Mouse (Mus musculus): Measurements from ENCODE around the gene Tmem69. TPM values are rescaled to one million over a fixed set of nuclear protein-coding genes. Genes with fewer than 3 reads are reported as not detected.

The Tmem69 gene
- polyA plus RNA-seq, 1 experiment = 11.8 TPM

DNA sequence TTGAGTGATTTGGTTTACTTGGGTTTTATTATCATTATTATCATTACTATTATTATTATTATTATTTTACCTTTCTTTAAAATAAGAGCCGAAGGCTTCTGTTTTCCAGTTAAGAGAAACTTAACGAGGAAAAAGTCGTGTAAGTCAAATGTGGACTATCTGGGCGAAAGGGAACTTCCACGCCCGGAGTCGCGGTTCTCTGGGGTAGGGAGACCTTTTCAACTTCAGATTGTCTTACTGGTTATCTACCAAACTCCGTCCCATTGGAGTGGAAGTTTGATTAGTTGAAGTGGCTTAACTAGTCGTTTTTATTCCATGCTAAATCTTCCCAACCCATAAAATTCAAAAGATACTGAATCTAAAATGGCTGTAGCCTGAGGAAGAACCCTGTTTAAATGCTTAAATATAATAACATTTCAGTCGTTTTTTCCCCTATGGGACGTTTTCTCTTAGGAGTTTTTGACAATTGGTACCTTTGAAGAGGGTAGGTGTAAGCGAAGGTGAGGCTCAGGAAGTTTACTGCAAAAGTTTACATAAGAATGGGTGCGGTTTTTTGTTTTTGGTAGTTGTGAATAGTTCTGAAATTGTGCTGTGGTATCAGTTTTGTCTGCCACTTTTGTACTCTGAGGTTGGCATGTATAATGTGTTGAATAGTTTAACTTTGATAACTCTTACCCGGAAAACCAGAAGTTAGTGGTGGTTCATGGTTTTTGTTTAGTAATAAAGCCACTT, 2.6 kb upstream of the Tmem69 start:
- peaks cover 58% of the 10 kb centered on the region for H3K79me3 ChIP-seq (ENCODE audit: low read depth)
- TF ChIP-seq MYOG (IDR thresholded peaks at IDR 0.05; ENCODE audit: control insufficient read depth, extremely low read depth, insufficient read length) = no peak
- TF ChIP-seq FOSL1 (IDR thresholded peaks at IDR 0.05; ENCODE audit: insufficient read depth, low read length, poor library complexity, severe bottlenecking) = no peak
- TF ChIP-seq CEBPB (IDR thresholded peaks at IDR 0.05; ENCODE audit: low read depth) = no peak
- TF ChIP-seq CTCF (IDR thresholded peaks at IDR 0.05; ENCODE audit: control insufficient read depth, insufficient read depth, insufficient read length) = no peak
- TF ChIP-seq MAX (IDR thresholded peaks at IDR 0.05) = no peak
- no peak for TF ChIP-seq USF1 (IDR thresholded peaks at IDR 0.05; ENCODE audit: low read depth)
- no peak for TF ChIP-seq MYOD1 (IDR thresholded peaks at IDR 0.05; ENCODE audit: control insufficient read depth, insufficient read length, low read depth)
- peak overlapping the region; percentile 15 for H3ac ChIP-seq (ENCODE audit: control insufficient read depth, insufficient read length, low read depth)
- H3K36me3 ChIP-seq (ENCODE audit: control insufficient read depth, insufficient read depth) = peaks cover 9% of the 10 kb centered on the region
- no peaks in the 10 kb centered on the region for H3K27me3 ChIP-seq (ENCODE audit: control insufficient read depth, insufficient read depth, insufficient read length)
- peak overlapping the region; percentile 70 for H3K4me3 ChIP-seq (ENCODE audit: insufficient read depth, poor library complexity, severe bottlenecking)
- H3K79me2 ChIP-seq (ENCODE audit: control insufficient read depth, insufficient read depth) = peaks cover 75% of the 10 kb centered on the region

- H3K36me3 ChIP-seq (ENCODE audit: control insufficient read depth, insufficient read depth) = peaks cover 17% of the 10 kb centered on the region
- no peaks in the 10 kb centered on the region for H3K27me3 ChIP-seq (ENCODE audit: control insufficient read depth, insufficient read depth, insufficient read length)
- peak within 1 kb of the TSS; percentile 83 for H3ac ChIP-seq (ENCODE audit: control insufficient read depth, insufficient read length, low read depth)
- H3K4me3 ChIP-seq (ENCODE audit: insufficient read depth, poor library complexity, severe bottlenecking) = peak within 1 kb of the TSS; percentile 70
- peaks cover 67% of the 10 kb centered on the region for H3K79me2 ChIP-seq (ENCODE audit: control insufficient read depth, insufficient read depth)
- TF ChIP-seq MYOD1 (IDR thresholded peaks at IDR 0.05; ENCODE audit: control insufficient read depth, insufficient read length, low read depth) (no peak), MAX (IDR thresholded peaks at IDR 0.05) (peak; percentile 71)
- peaks cover 51% of the 10 kb centered on the region for H3K79me3 ChIP-seq (ENCODE audit: low read depth)
These were observed 1.8 kb upstream of the Tmem69 start, which contains the start of gene Gpbp1l1 for GRCm38 (mm10) chr4:116557306-116558121. Gene Gpbp1l1 (plus strand): TSS chr4:116557658.

- TF ChIP-seq CTCF (IDR thresholded peaks at IDR 0.05; ENCODE audit: control insufficient read depth, insufficient read depth, insufficient read length) (no peak), FOSL1 (IDR thresholded peaks at IDR 0.05; ENCODE audit: insufficient read depth, low read length, poor library complexity, severe bottlenecking) (no peak), MAX (IDR thresholded peaks at IDR 0.05) (no peak), USF1 (IDR thresholded peaks at IDR 0.05; ENCODE audit: low read depth) (no peak)
- peaks cover 59% of the 10 kb centered on the region for H3K79me2 ChIP-seq (ENCODE audit: control insufficient read depth, insufficient read depth)
- H3K36me3 ChIP-seq (ENCODE audit: control insufficient read depth, insufficient read depth) = peaks cover 20% of the 10 kb centered on the region
- no peaks in the 10 kb centered on the region for H3K27me3 ChIP-seq (ENCODE audit: control insufficient read depth, insufficient read depth, insufficient read length)
- H3K79me3 ChIP-seq (ENCODE audit: low read depth) = peaks cover 43% of the 10 kb centered on the region
- peak overlapping the region; percentile 70 for H3K4me3 ChIP-seq (ENCODE audit: insufficient read depth, poor library complexity, severe bottlenecking)
- peak overlapping the region; percentile 71 for H3ac ChIP-seq (ENCODE audit: control insufficient read depth, insufficient read length, low read depth)
These were observed 997 bp upstream of the Tmem69 start for GRCm38 (mm10) chr4:116556561-116557305.

DNA sequence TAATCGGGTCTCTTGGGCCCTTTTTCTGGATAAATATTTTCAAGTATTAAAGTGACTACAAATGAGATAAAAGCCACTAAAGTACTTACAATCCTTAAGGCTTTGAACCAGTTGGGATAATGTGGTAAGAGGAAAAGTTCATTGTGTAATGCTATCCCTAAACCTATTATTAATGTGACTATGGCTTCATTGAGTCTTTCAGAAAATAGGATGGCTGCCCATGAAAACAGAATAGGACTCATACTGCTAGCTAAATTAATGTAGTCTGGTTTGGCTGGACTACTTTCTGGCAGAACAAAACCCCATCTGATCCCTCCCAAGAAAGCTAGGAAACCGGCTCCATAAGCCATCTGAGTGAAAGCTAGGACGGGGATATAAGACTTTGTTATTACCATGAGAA, 2.7 kb downstream of the Tmem69 start:
- Histone ChIP-seq H3K27me3 (ENCODE audit: control insufficient read depth, insufficient read depth, insufficient read length) (no peaks in the 10 kb centered on the region), H3K36me3 (ENCODE audit: control insufficient read depth, insufficient read depth) (peaks cover 22% of the 10 kb centered on the region), H3ac (ENCODE audit: control insufficient read depth, insufficient read length, low read depth) (no peak overlapping the region), H3K79me2 (ENCODE audit: control insufficient read depth, insufficient read depth) (peaks cover 22% of the 10 kb centered on the region), H3K4me3 (ENCODE audit: insufficient read depth, poor library complexity, severe bottlenecking) (no peak overlapping the region), H3K79me3 (ENCODE audit: low read depth) (peaks cover 7% of the 10 kb centered on the region)
- TF ChIP-seq MYOD1 (IDR thresholded peaks at IDR 0.05; ENCODE audit: control insufficient read depth, insufficient read length, low read depth) (no peak), CTCF (IDR thresholded peaks at IDR 0.05; ENCODE audit: control insufficient read depth, insufficient read depth, insufficient read length) (no peak), MAX (IDR thresholded peaks at IDR 0.05) (no peak), MYOG (IDR thresholded peaks at IDR 0.05; ENCODE audit: control insufficient read depth, extremely low read depth, insufficient read length) (no peak), USF1 (IDR thresholded peaks at IDR 0.05; ENCODE audit: low read depth) (no peak), CEBPB (IDR thresholded peaks at IDR 0.05; ENCODE audit: low read depth) (no peak), FOSL1 (IDR thresholded peaks at IDR 0.05; ENCODE audit: insufficient read depth, low read length, poor library complexity, severe bottlenecking) (no peak)

GRCm38 (mm10) chr4:116550432-116550831, 5.3 kb downstream of the Tmem69 start:
- H3K27me3 ChIP-seq (ENCODE audit: control insufficient read depth, insufficient read depth, insufficient read length) = no peaks in the 10 kb centered on the region
- peaks cover 13% of the 10 kb centered on the region for H3K79me2 ChIP-seq (ENCODE audit: control insufficient read depth, insufficient read depth)
- H3K4me3 ChIP-seq (ENCODE audit: insufficient read depth, poor library complexity, severe bottlenecking) = no peak overlapping the region
- TF ChIP-seq MAX (IDR thresholded peaks at IDR 0.05) = no peak
- no peak for TF ChIP-seq FOSL1 (IDR thresholded peaks at IDR 0.05; ENCODE audit: insufficient read depth, low read length, poor library complexity, severe bottlenecking)
- no peak for TF ChIP-seq CTCF (IDR thresholded peaks at IDR 0.05; ENCODE audit: control insufficient read depth, insufficient read depth, insufficient read length)
- no peak for TF ChIP-seq MYOG (IDR thresholded peaks at IDR 0.05; ENCODE audit: control insufficient read depth, extremely low read depth, insufficient read length)
- no peak for TF ChIP-seq MYOD1 (IDR thresholded peaks at IDR 0.05; ENCODE audit: control insufficient read depth, insufficient read length, low read depth)
- no peak for TF ChIP-seq CEBPB (IDR thresholded peaks at IDR 0.05; ENCODE audit: low read depth)
- TF ChIP-seq USF1 (IDR thresholded peaks at IDR 0.05; ENCODE audit: low read depth) = no peak
- H3K36me3 ChIP-seq (ENCODE audit: control insufficient read depth, insufficient read depth) = peaks cover 22% of the 10 kb centered on the region
- no peak overlapping the region for H3ac ChIP-seq (ENCODE audit: control insufficient read depth, insufficient read length, low read depth)
- peaks cover 6% of the 10 kb centered on the region for H3K79me3 ChIP-seq (ENCODE audit: low read depth)

All from C2C12 (cell line).